Mouse (Mus musculus) bone marrow, adult 2 months (tissue): ENCODE results near the gene Rgl2.

Experiments
- CTCF ChIP-seq: fragments of 200-500 bp; IDR thresholded peaks from 2 replicates; pipeline ENCODE4 v1.5.1; 2011; ENCODE audit warnings: low read length, control low read depth; ENCODE audit not compliant: control insufficient read depth, insufficient read depth
- POLR2A ChIP-seq: fragments of 200-500 bp; IDR thresholded peaks from 2 replicates; pipeline ENCODE4 v1.6.1; 2011; ENCODE audit warnings: low read depth, mild to moderate bottlenecking, control low read depth, low read length, borderline replicate concordance; ENCODE audit not compliant: control insufficient read depth

GRCm38 (mm10) chr17:33979512-33980050 lies 50.2 kb downstream of the Rgl2 start:
- no peak for TF ChIP-seq POLR2A
- no peak for TF ChIP-seq CTCF
